Mouse (Mus musculus): ENCODE measurements around the gene Psmc6.

Gene Psmc6

GRCm38 (mm10) chr14:45364211-45365195 lies 34.9 kb downstream of the Psmc6 start:
- DNase-seq: peak; percentile 35

- DNase-seq: no peak
Measured at GRCm38 (mm10) chr14:45365196-45365587, 35.6 kb downstream of the Psmc6 start.

- no peak for DNase-seq
Measured at GRCm38 (mm10) chr14:45378771-45379170, 49.2 kb downstream of the Psmc6 start.

- DNase-seq: no peak
Measured at GRCm38 (mm10) chr14:45380756-45381155, 51.2 kb downstream of the Psmc6 start.

- no peak for DNase-seq
Measured at GRCm38 (mm10) chr14:45382912-45383311, 53.3 kb downstream of the Psmc6 start.

GRCm38 (mm10) chr14:45385596-45385995 lies 56.0 kb downstream of the Psmc6 start:
- DNase-seq: no peak

GRCm38 (mm10) chr14:45387480-45387879 lies 57.9 kb downstream of the Psmc6 start:
- no peak for DNase-seq

- DNase-seq: peak; percentile 92
Measured at GRCm38 (mm10) chr14:45388345-45389181, 59.0 kb downstream of the Psmc6 start.

GRCm38 (mm10) chr14:45389194-45389593 lies 59.6 kb downstream of the Psmc6 start:
- DNase-seq: no peak
